Mouse (Mus musculus): ENCODE measurements around the gene Zmat5. TPM values are rescaled to one million over a fixed set of nuclear protein-coding genes. Genes with fewer than 3 reads are reported as not detected.

Zmat5 gene
- polyA plus RNA-seq (2015; fragmentation: Nextera tagmentation; extraction: Ambion mirVana), result 62.2 and 63.8 TPM in 2 replicates

DNA sequence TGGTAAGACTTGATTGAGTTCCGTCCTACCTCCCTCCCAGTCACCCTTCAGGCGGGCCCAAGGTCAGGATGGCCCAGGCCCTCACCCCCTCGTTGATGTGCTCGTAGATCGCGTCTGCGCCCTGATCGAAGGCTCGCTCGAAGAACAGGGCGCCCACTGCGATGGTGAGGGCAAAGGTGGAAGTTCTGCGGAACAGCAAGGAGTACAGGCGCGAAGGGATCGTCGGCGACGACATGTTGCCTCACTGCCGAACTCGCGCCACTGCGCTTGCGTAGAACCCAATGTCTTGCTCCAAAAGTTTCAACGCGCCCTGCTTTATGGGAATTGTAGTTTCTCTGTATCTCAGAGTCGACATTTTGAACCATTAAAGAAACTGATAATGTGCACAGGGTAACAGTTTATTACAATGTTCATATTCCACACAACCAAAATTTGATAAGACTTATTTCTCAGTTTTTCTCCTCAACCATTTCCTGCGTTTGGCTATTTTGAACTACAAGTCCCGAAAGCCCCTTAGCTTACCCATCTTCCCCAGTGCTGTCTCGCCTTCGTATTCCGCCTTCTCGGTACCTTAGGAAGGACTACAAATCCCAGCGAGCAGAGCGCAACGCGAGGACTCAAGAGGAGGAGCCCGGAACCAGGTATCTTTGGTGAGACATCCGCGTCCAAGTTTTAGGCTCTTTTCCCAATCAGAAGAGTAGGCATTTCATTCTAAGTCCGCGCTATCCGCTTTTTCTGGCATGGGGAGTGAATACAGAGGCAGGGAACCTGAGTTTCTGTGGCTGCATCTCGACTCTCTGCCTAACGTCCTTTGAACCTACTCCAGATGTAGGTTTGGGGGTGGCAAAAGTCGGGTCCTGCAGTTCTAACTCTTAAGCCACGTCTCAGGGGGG is at the start of gene Zmat5, which contains the start of gene Uqcr10:
Gene Zmat5 (plus strand): TSS at position 607 of the 893 bp plus-strand sequence.
Gene Uqcr10 (minus strand): TSS at position 271 of the 893 bp plus-strand sequence.
- ATAC-seq (ENCODE audit: low FRiP score, low read depth), result peak; percentile 98
- Histone ChIP-seq H3K9me3 (no peaks in the 10 kb centered on the region), H3K27ac (replicated peaks) (peak within 1 kb of the TSS; percentile 80), H3K9ac (peak within 1 kb of the TSS; percentile 74), H3K4me1 (replicated peaks) (peaks cover 17% of the 10 kb centered on the region), H3K4me3 (peak within 1 kb of the TSS; percentile 68), H3K36me3 (peaks cover 8% of the 10 kb centered on the region; the same call in 1 of the 2 replicates), H3K4me2 (peak within 1 kb of the TSS; percentile 84), H3K27me3 (no peaks in the 10 kb centered on the region)
- under 1% methylated on average over 47 of the region's 47 CpGs for WGBS

DNA sequence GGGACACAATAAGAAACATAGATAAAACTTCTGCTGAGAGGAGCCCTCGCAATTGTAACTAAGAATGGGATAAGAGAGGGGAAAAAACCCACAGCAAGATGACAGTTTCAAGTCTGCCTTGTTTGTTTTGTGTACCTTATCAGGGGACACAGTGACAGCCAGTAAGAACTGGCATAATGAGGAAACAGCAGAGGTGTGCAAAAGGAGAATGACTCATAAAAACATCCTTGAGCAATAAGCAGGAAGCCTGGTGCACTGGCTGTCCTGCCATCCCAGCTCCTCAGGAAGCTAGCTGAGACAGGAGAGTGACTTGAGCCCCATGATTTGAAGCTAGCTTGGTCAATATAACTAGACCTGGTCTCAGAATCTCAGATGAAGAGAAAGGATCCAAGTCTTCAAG is 44.7 kb upstream of the Zmat5 start:
- Histone ChIP-seq H3K9me3 (no peaks in the 10 kb centered on the region), H3K4me2 (no peak overlapping the region), H3K4me1 (replicated peaks) (0 out of 2 replicates have a peak, but pooled peaks cover 4% of the 10 kb centered on the region), H3K27me3 (no peaks in the 10 kb centered on the region), H3K36me3 (peaks cover 34% of the 10 kb centered on the region), H3K27ac (replicated peaks) (no peak overlapping the region), H3K9ac (no peak overlapping the region), H3K4me3 (no peak overlapping the region)
- WGBS, result 96% methylated on average over 1 of the region's 1 CpGs
- ATAC-seq (ENCODE audit: low FRiP score, low read depth), result no peak

DNA sequence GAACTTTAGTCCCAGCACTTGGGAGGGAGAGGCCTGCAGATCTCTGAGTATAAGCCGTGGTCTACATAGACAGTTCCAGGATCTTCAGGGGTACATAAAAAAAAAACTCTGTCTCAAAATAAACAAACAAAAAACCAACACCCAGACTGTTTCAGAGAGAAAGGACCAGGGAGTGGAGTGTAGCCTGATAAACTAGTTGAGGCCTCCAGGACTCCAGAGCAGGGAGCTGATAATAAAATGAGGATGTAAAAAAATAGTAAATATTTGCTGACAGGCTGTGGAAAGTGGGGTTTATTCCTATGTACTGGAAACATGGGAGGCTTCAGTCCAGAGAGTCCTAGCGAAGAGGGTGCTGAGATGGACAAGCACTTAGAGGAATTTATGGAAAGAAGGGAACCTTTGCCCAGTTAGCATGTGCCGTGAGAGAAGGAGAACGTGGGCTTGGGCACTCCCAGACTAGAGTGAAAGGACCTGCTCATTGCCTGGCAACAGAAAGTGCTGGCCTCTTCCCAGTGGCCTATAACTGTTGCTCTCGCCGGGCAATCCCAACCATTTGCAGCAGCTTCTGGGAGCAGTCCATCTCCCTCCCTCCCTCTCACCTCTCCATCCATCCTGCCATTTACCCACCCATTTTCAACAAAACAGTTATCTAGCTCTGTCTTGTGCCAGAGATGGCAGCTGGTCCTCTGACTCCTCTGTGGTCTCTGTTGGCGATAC is 44.0 kb upstream of the Zmat5 start:
- Histone ChIP-seq H3K27ac (replicated peaks) (no peak overlapping the region), H3K4me3 (no peak overlapping the region), H3K27me3 (no peaks in the 10 kb centered on the region), H3K36me3 (peaks cover 34% of the 10 kb centered on the region), H3K9me3 (no peaks in the 10 kb centered on the region), H3K9ac (no peak overlapping the region), H3K4me1 (replicated peaks) (0 out of 2 replicates have a peak, but pooled peaks cover 4% of the 10 kb centered on the region), H3K4me2 (no peak overlapping the region)
- 0 out of 2 replicates have a peak, but pooled peaks have one; percentile 48 for ATAC-seq (ENCODE audit: low FRiP score, low read depth)
- 74% methylated on average over 7 of the region's 7 CpGs for WGBS

DNA sequence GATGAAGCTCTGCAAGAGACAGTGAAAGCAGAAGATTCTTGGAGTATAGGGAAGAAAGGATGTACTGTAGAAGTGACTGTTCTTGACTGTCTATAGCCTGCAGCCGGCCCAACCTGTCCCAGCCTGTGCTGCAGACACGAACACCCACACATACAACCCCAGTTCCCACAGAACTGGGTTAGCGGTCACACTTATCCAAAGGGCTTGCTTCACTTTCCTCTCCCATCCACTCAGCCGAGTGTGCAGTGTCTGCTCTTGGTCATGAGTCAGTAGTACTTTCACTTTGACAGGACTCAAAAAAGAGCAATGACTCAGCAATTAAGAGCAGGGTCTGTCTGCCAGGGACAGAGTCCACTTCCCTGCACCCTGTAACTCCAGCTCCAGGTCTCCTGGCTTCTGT is 43.2 kb upstream of the Zmat5 start:
- 90% methylated on average over 4 of the region's 4 CpGs for WGBS
- ATAC-seq (ENCODE audit: low FRiP score, low read depth), result no peak
- no peak overlapping the region for H3K4me2 ChIP-seq
- no peak overlapping the region for H3K4me3 ChIP-seq
- no peaks in the 10 kb centered on the region for H3K27me3 ChIP-seq
- no peaks in the 10 kb centered on the region for H3K9me3 ChIP-seq
- H3K9ac ChIP-seq, result no peak overlapping the region
- H3K4me1 ChIP-seq (replicated peaks), result 0 out of 2 replicates have a peak, but pooled peaks cover 4% of the 10 kb centered on the region
- no peak overlapping the region for H3K27ac ChIP-seq (replicated peaks)
- H3K36me3 ChIP-seq, result peaks cover 34% of the 10 kb centered on the region

DNA sequence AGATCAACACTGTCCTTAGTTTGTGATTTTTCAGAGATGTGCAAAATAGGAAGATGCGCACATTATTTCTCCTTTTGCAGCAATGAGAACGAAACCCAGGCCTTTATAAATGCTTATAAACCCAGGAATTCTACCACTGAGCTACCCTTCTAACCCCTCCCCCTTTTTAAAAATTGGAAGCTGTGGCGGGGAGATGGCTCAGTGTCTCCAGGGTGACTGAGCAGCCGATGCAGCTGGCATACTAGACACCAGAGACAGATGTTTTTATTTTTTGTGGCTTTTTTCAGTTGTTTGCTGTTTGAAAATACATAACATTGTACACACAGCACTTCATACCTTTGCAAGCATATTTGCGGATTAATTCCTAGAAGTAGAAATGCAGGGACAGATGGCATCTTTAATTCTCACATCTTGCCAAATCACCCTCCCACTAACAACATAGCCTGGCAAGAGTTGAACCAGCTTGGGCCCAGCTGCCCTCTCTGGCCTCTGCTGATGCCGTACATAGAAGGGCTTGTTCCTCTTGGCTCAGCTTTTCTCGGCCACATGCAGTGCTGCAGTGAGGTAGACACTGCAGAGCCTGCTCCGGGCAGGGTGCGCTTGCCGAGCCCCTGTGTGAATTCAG is 42.5 kb upstream of the Zmat5 start:
- Histone ChIP-seq H3K4me2 (no peak overlapping the region), H3K4me1 (replicated peaks) (0 out of 2 replicates have a peak, but pooled peaks cover 4% of the 10 kb centered on the region), H3K36me3 (peaks cover 34% of the 10 kb centered on the region), H3K4me3 (no peak overlapping the region), H3K9me3 (no peaks in the 10 kb centered on the region), H3K27me3 (no peaks in the 10 kb centered on the region), H3K9ac (no peak overlapping the region), H3K27ac (replicated peaks) (no peak overlapping the region)
- 66% methylated on average over 10 of the region's 10 CpGs for WGBS
- no peak for ATAC-seq (ENCODE audit: low FRiP score, low read depth)

DNA sequence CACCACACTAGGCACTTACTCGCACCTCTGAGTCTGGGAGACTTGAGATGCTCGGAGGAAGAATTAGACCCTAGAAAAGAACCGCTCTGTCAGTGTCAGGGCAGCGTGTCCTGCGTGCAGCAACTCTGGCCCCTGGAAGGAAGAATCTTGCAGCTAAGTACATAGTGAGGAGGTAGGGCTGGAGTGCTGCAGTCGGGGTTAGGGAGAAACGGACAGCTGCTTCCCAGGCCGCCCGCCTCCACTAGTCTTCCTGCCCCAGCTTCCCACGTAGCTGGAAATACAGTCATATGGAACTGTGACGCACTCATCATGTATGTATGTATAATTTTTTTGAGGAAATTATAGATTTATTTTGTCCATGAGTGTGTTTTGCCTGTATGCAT is 42.0 kb upstream of the Zmat5 start:
- Histone ChIP-seq H3K27me3 (no peaks in the 10 kb centered on the region), H3K9me3 (no peaks in the 10 kb centered on the region), H3K27ac (replicated peaks) (no peak overlapping the region), H3K4me3 (no peak overlapping the region), H3K4me2 (no peak overlapping the region), H3K4me1 (replicated peaks) (0 out of 2 replicates have a peak, but pooled peaks cover 4% of the 10 kb centered on the region), H3K9ac (no peak overlapping the region), H3K36me3 (peaks cover 34% of the 10 kb centered on the region)
- ATAC-seq (ENCODE audit: low FRiP score, low read depth), result no peak
- 89% methylated on average over 11 of the region's 11 CpGs for WGBS

DNA sequence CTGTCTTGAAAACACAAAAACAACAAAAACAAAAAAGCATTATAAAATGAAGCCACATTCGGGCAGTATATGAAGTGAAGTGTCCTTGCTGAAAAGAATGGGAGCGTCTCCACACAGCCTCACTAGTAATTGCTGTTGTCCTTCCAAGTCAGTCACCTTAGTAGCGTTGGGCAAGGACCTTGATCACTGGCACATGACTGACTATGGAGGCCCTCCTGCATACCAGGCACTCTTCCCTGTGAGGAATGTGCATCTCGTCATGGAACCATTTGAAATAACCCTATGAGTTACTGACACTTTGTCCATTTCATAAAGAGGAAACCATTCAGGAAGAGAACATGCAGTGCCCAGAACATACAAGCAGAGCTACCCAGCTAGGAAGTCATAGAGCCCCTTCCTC is 32.7 kb upstream of the Zmat5 start:
- WGBS, result 90% methylated on average over 4 of the region's 4 CpGs
- no peak overlapping the region for H3K4me2 ChIP-seq
- no peak for ATAC-seq (ENCODE audit: low FRiP score, low read depth)
- H3K27me3 ChIP-seq, result no peaks in the 10 kb centered on the region
- H3K36me3 ChIP-seq, result peaks cover 24% of the 10 kb centered on the region; the same call in 1 of the 2 replicates
- no peak overlapping the region for H3K9ac ChIP-seq
- no peak overlapping the region for H3K4me3 ChIP-seq
- no peaks in the 10 kb centered on the region for H3K4me1 ChIP-seq (replicated peaks)
- no peak overlapping the region for H3K27ac ChIP-seq (replicated peaks)
- no peaks in the 10 kb centered on the region for H3K9me3 ChIP-seq

DNA sequence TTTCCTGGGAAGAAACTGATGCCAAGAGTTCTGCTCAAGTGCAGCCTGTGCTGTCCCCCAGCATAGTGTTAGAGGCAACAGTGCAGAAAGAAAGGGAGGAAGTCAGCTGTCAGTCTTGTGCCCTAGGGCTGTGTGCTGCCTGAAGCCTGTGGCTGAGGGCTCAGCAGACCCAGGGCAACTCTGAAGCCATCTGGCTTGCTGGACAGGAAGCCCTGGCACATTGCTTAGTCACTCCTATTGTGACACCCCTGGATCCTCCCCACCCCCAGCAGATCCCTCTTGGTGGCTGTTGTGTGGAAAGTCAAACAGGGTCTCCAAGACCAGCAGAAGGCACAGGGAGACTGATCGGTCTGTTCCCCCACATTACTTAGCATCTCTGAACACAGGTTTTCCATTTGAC is 29.9 kb upstream of the Zmat5 start:
- peaks cover 24% of the 10 kb centered on the region; the same call in 1 of the 2 replicates for H3K36me3 ChIP-seq

DNA sequence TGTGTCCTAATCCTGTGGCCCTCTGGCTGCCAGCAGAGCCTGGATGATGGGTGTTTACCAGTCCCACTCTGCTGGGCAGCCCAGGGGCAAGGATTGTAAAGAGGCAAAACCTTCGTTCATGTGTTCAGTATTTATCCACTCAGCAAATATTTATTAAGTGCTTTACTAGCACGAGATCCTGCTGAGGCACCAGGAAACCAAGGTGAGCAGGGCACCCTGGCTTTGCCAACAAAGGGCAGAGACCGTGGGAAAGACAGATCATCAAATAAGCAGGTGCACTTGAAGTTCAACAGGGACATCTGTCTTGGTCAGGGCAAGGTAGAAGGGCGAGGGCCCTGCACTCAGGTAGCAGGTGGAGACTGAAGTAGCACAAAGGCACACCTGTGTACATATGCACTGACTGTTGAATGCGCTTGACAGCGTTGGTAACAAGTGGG is 29.3 kb upstream of the Zmat5 start:
- no peak for ATAC-seq (ENCODE audit: low FRiP score, low read depth)
- Histone ChIP-seq H3K4me2 (no peak overlapping the region), H3K4me3 (no peak overlapping the region), H3K27ac (replicated peaks) (no peak overlapping the region), H3K36me3 (peaks cover 29% of the 10 kb centered on the region), H3K9ac (no peak overlapping the region), H3K27me3 (no peaks in the 10 kb centered on the region), H3K4me1 (replicated peaks) (no peaks in the 10 kb centered on the region), H3K9me3 (no peaks in the 10 kb centered on the region)
- WGBS, result 96% methylated on average over 6 of the region's 6 CpGs

More for the DNA sequence above, 29.9 kb upstream of the Zmat5 start:
- H3K9ac ChIP-seq, result no peak overlapping the region
- H3K4me3 ChIP-seq, result no peak overlapping the region
- no peaks in the 10 kb centered on the region for H3K27me3 ChIP-seq
- WGBS, result 92% methylated on average over 1 of the region's 1 CpGs
- ATAC-seq (ENCODE audit: low FRiP score, low read depth), result no peak; the same call in 1 of the 2 replicates
- H3K27ac ChIP-seq (replicated peaks), result no peak overlapping the region
- H3K4me1 ChIP-seq (replicated peaks), result no peaks in the 10 kb centered on the region
- H3K9me3 ChIP-seq, result no peaks in the 10 kb centered on the region
- no peak overlapping the region for H3K4me2 ChIP-seq

DNA sequence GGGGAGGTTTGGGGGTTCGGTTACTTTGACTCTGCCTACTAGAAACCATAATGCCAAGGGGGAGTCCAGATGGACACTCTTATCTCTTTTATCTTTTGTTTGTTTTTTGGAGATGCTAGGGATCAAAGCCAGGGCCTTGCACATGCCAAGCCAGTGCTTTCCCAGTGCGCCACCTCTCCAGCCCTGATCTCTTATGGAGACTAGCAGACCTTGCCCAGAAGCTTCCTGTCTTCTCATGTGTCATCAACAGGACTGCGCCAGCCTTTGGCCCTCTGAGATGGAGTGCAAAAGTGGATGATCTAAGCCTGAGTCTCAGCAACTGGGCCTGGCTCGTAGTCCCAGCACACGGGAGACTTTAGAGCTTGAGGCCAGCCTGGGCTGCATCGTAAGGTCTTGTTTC is 28.8 kb upstream of the Zmat5 start:
- no peaks in the 10 kb centered on the region for H3K27me3 ChIP-seq
- H3K4me2 ChIP-seq, result no peak overlapping the region
- peaks cover 32% of the 10 kb centered on the region for H3K36me3 ChIP-seq
- WGBS, result 97% methylated on average over 6 of the region's 6 CpGs
- no peaks in the 10 kb centered on the region for H3K9me3 ChIP-seq
- no peaks in the 10 kb centered on the region for H3K4me1 ChIP-seq (replicated peaks)
- ATAC-seq (ENCODE audit: low FRiP score, low read depth), result no peak
- no peak overlapping the region for H3K9ac ChIP-seq
- no peak overlapping the region for H3K27ac ChIP-seq (replicated peaks)
- H3K4me3 ChIP-seq, result no peak overlapping the region

DNA sequence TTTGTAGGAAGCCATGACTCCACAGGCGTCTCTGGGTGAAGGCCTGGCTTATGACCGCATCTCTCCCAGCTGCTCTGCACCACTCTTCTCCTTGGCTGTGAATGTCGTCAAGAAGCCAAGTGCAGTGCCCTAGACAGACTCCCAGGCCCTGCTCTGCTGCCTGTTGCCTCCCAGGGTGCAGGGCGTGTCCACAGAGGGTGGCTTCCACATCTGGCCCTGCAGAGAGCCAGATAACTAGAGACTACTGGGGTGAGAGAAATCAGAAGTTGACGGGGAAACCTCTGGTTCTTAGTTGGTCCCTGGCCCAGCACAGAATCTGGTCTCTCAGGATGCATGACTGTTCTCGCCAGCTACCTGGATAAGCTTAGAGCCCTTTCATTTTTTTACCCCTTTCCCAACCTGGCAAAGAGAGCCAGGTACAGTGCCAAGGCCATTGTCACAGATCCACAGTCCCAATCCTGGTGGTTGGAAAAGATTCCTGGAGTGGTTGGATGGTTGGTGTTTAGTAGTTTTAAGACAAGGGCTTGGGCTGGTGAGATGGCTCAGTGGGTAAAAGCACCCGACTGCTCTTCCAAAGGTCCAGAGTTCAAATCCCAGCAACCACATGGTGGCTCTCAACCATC is 27.1 kb upstream of the Zmat5 start:
- Histone ChIP-seq H3K36me3 (peaks cover 38% of the 10 kb centered on the region), H3K27me3 (no peaks in the 10 kb centered on the region)
- ATAC-seq (ENCODE audit: low FRiP score, low read depth), result no peak

More for the DNA sequence above, 27.1 kb upstream of the Zmat5 start:
- Histone ChIP-seq H3K4me2 (no peak overlapping the region), H3K27ac (replicated peaks) (no peak overlapping the region), H3K9me3 (no peaks in the 10 kb centered on the region), H3K4me3 (no peak overlapping the region), H3K4me1 (replicated peaks) (no peaks in the 10 kb centered on the region), H3K9ac (no peak overlapping the region)
- WGBS, result 91% methylated on average over 7 of the region's 7 CpGs

Measured in hindbrain, embryonic 15.5 days (tissue).